Mouse (Mus musculus): ENCODE measurements around the gene Parl.

Gene Parl

GRCm38 (mm10) chr16:20238646-20239045, 63.5 kb downstream of the Parl start:
- in situ Hi-C loops (cut with MboI; ENCODE audit: low sequenced_read_pairs) = no loop called here

GRCm38 (mm10) chr16:20237426-20237825, 64.8 kb downstream of the Parl start:
- in situ Hi-C loops (cut with MboI; ENCODE audit: low sequenced_read_pairs) = no loop called here

- in situ Hi-C loops (cut with MboI; ENCODE audit: low sequenced_read_pairs) = no loop called here
Observed at GRCm38 (mm10) chr16:20234406-20234805, 67.8 kb downstream of the Parl start.
